Mouse (Mus musculus): ENCODE results near the gene Mier2. TPM values are rescaled to one million over a fixed set of nuclear protein-coding genes. Genes with fewer than 3 reads are reported as not detected.
A peak's percentile ranks its signal among the peaks of the same experiment; 100 is the strongest.

The Mier2 gene
- polyA plus RNA-seq, 1 experiment from 2014 or later = 39.4 TPM

DNA sequence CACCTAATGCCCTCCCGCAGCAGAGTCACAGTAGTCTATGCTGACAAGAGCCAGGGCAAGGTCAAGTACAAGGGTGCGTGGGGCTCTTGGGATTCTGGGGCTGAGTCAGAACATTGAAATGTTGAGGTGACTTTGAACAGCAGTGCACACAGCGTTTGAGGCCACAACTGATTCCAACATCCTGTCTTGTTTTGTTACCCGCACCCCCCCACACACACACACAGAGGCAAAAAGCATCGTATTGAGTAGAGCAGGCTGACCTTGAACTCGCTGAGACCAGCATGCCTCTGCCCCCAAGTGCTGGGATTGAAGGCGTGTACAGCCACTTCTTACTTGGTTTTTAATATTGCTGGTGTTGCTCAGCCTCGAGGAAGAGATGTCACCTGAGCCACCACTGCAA is 19.4 kb upstream of the Mier2 start:
- Histone ChIP-seq H3K9ac (replicated peaks; ENCODE audit: low read length) (no peak overlapping the region), H3K9me3 (replicated peaks; ENCODE audit: control insufficient read depth, low read length) (no peaks in the 10 kb centered on the region), H3K4me3 (ENCODE audit: low read depth, low read length) (no peak overlapping the region), H3K4me2 (ENCODE audit: low read depth, low read length) (no peak overlapping the region), H3K27ac (replicated peaks; ENCODE audit: low read depth, low read length) (no peak overlapping the region), H3K27me3 (ENCODE audit: control insufficient read depth, insufficient read depth, low read length) (no peaks in the 10 kb centered on the region), H3K36me3 (replicated peaks; ENCODE audit: control insufficient read depth, insufficient read depth, low read depth, low read length) (no peaks in the 10 kb centered on the region), H3K4me1 (ENCODE audit: control insufficient read depth, insufficient read depth, low read length) (no peaks in the 10 kb centered on the region)
- DNase-seq (ENCODE audit: low spot score) (no peak), ATAC-seq (replicated peaks; ENCODE audit: insufficient number of reproducible peaks, low FRiP score, low TSS enrichment, low read depth) (no peak)
- WGBS = 81% methylated on average over 8 of the region's 8 CpGs

GRCm38 (mm10) chr10:79573611-79574010 is 18.6 kb upstream of the Mier2 start:
- DNase-seq (ENCODE audit: low spot score) (no peak), ATAC-seq (replicated peaks; ENCODE audit: insufficient number of reproducible peaks, low FRiP score, low TSS enrichment, low read depth) (no peak)
- H3K4me3 ChIP-seq (ENCODE audit: low read depth, low read length) = no peak overlapping the region
- H3K36me3 ChIP-seq (replicated peaks; ENCODE audit: control insufficient read depth, insufficient read depth, low read depth, low read length) = no peaks in the 10 kb centered on the region
- H3K4me1 ChIP-seq (ENCODE audit: control insufficient read depth, insufficient read depth, low read length) = no peaks in the 10 kb centered on the region
- H3K9ac ChIP-seq (replicated peaks; ENCODE audit: low read length) = no peak overlapping the region
- H3K27ac ChIP-seq (replicated peaks; ENCODE audit: low read depth, low read length) = no peak overlapping the region
- no peak overlapping the region for H3K4me2 ChIP-seq (ENCODE audit: low read depth, low read length)
- H3K9me3 ChIP-seq (replicated peaks; ENCODE audit: control insufficient read depth, low read length) = no peaks in the 10 kb centered on the region
- no peaks in the 10 kb centered on the region for H3K27me3 ChIP-seq (ENCODE audit: control insufficient read depth, insufficient read depth, low read length)
- WGBS = 89% methylated on average over 6 of the region's 6 CpGs

DNA sequence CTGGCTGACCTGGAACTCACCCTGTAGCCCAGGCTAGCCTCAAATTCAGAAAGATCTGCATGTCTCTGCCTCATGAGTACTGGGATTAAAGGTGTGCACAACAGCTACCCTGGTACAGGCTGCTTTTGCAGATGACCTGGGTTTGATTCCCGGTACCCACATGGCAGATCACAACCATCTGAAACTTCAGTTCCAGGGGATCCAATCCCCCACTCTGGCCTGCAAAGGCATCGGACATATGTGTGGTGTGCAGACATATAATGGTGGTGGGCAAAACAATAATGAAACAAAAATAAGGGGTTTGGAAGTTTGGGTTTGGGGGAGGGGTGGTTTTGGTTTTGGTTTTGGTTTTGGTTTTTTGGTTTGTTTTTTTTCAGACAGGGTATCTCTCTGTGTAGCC is 16.3 kb upstream of the Mier2 start:
- WGBS = 93% methylated on average over 2 of the region's 2 CpGs
- Histone ChIP-seq H3K27me3 (ENCODE audit: control insufficient read depth, insufficient read depth, low read length) (no peaks in the 10 kb centered on the region), H3K9me3 (replicated peaks; ENCODE audit: control insufficient read depth, low read length) (no peaks in the 10 kb centered on the region), H3K36me3 (replicated peaks; ENCODE audit: control insufficient read depth, insufficient read depth, low read depth, low read length) (no peaks in the 10 kb centered on the region), H3K4me1 (ENCODE audit: control insufficient read depth, insufficient read depth, low read length) (no peaks in the 10 kb centered on the region), H3K4me2 (ENCODE audit: low read depth, low read length) (no peak overlapping the region), H3K27ac (replicated peaks; ENCODE audit: low read depth, low read length) (no peak overlapping the region), H3K9ac (replicated peaks; ENCODE audit: low read length) (no peak overlapping the region), H3K4me3 (ENCODE audit: low read depth, low read length) (no peak overlapping the region)
- DNase-seq (ENCODE audit: low spot score) = no peak
- no peak for ATAC-seq (replicated peaks; ENCODE audit: insufficient number of reproducible peaks, low FRiP score, low TSS enrichment, low read depth)

DNA sequence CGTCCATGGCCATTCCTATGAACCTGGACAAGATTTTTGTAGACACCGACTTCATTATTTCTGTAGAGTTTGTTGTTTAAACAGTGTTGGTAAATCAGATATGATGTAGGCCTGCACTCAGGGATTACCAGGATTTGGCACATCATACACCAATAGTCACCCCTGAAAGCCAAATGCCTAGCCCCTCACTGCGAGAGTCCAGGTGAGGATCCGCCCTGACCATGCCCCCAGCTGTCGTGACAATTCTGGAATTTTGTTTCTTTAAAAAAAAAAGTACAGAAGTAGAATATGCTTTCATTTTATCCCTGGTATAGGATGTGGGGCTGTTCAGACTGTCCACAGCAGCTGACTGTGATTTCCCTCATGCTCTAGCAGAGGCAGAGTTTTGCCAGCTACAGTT is 14.9 kb upstream of the Mier2 start:
- no peak overlapping the region for H3K4me2 ChIP-seq (ENCODE audit: low read depth, low read length)
- no peaks in the 10 kb centered on the region for H3K4me1 ChIP-seq (ENCODE audit: control insufficient read depth, insufficient read depth, low read length)
- no peaks in the 10 kb centered on the region for H3K27me3 ChIP-seq (ENCODE audit: control insufficient read depth, insufficient read depth, low read length)
- no peak for ATAC-seq (replicated peaks; ENCODE audit: insufficient number of reproducible peaks, low FRiP score, low TSS enrichment, low read depth)
- no peak for DNase-seq (ENCODE audit: low spot score)
- WGBS = 86% methylated on average over 5 of the region's 5 CpGs
- no peaks in the 10 kb centered on the region for H3K9me3 ChIP-seq (replicated peaks; ENCODE audit: control insufficient read depth, low read length)
- no peak overlapping the region for H3K4me3 ChIP-seq (ENCODE audit: low read depth, low read length)
- no peak overlapping the region for H3K27ac ChIP-seq (replicated peaks; ENCODE audit: low read depth, low read length)
- H3K36me3 ChIP-seq (replicated peaks; ENCODE audit: control insufficient read depth, insufficient read depth, low read depth, low read length) = no peaks in the 10 kb centered on the region
- no peak overlapping the region for H3K9ac ChIP-seq (replicated peaks; ENCODE audit: low read length)

GRCm38 (mm10) chr10:79559716-79560115 is 4.7 kb upstream of the Mier2 start:
- Histone ChIP-seq H3K36me3 (replicated peaks; ENCODE audit: control insufficient read depth, insufficient read depth, low read depth, low read length) (no peaks in the 10 kb centered on the region), H3K27ac (replicated peaks; ENCODE audit: low read depth, low read length) (no peak overlapping the region), H3K9me3 (replicated peaks; ENCODE audit: control insufficient read depth, low read length) (no peaks in the 10 kb centered on the region), H3K4me3 (ENCODE audit: low read depth, low read length) (no peak overlapping the region), H3K4me1 (ENCODE audit: control insufficient read depth, insufficient read depth, low read length) (no peaks in the 10 kb centered on the region), H3K27me3 (ENCODE audit: control insufficient read depth, insufficient read depth, low read length) (no peaks in the 10 kb centered on the region), H3K4me2 (ENCODE audit: low read depth, low read length) (no peak overlapping the region), H3K9ac (replicated peaks; ENCODE audit: low read length) (no peak overlapping the region)
- 81% methylated on average over 2 of the region's 2 CpGs for WGBS
- DNase-seq (ENCODE audit: low spot score) (no peak), ATAC-seq (replicated peaks; ENCODE audit: insufficient number of reproducible peaks, low FRiP score, low TSS enrichment, low read depth) (no peak)

DNA sequence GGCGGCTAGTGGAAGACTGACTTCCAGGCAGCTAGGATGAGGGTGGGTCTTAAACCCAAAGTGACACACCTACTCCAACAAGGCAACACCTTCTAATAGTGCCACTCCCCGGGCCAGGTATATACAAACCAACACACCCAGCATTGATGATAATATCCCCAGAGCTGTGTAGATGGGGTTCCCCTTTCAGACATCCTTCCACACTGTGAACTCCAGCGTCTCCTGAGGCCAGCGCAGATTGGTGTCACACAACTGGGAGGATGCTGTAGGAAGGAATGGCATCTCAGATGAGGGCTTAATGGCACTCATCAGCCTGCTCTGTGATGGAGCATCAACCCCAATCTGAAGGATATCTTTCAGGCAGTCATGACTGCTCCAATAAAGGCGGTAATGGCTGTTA is 2.5 kb upstream of the Mier2 start:
- Histone ChIP-seq H3K36me3 (replicated peaks; ENCODE audit: control insufficient read depth, insufficient read depth, low read depth, low read length) (no peaks in the 10 kb centered on the region), H3K4me1 (ENCODE audit: control insufficient read depth, insufficient read depth, low read length) (no peaks in the 10 kb centered on the region), H3K27me3 (ENCODE audit: control insufficient read depth, insufficient read depth, low read length) (no peaks in the 10 kb centered on the region), H3K4me3 (ENCODE audit: low read depth, low read length) (no peak overlapping the region), H3K27ac (replicated peaks; ENCODE audit: low read depth, low read length) (no peak overlapping the region), H3K9me3 (replicated peaks; ENCODE audit: control insufficient read depth, low read length) (no peaks in the 10 kb centered on the region), H3K9ac (replicated peaks; ENCODE audit: low read length) (no peak overlapping the region), H3K4me2 (ENCODE audit: low read depth, low read length) (no peak overlapping the region)
- DNase-seq (ENCODE audit: low spot score) (no peak), ATAC-seq (replicated peaks; ENCODE audit: insufficient number of reproducible peaks, low FRiP score, low TSS enrichment, low read depth) (no peak)
- 93% methylated on average over 5 of the region's 5 CpGs for WGBS

- Histone ChIP-seq H3K4me2 (ENCODE audit: low read depth, low read length) (no peak overlapping the region), H3K4me1 (ENCODE audit: control insufficient read depth, insufficient read depth, low read length) (no peaks in the 10 kb centered on the region), H3K9me3 (replicated peaks; ENCODE audit: control insufficient read depth, low read length) (no peaks in the 10 kb centered on the region), H3K27ac (replicated peaks; ENCODE audit: low read depth, low read length) (no peak overlapping the region), H3K36me3 (replicated peaks; ENCODE audit: control insufficient read depth, insufficient read depth, low read depth, low read length) (no peaks in the 10 kb centered on the region), H3K9ac (replicated peaks; ENCODE audit: low read length) (no peak overlapping the region), H3K27me3 (ENCODE audit: control insufficient read depth, insufficient read depth, low read length) (no peaks in the 10 kb centered on the region), H3K4me3 (ENCODE audit: low read depth, low read length) (no peak overlapping the region)
- ATAC-seq (replicated peaks; ENCODE audit: insufficient number of reproducible peaks, low FRiP score, low TSS enrichment, low read depth) (no peak), DNase-seq (ENCODE audit: low spot score) (no peak)
- 96% methylated on average over 5 of the region's 5 CpGs for WGBS
Observed at GRCm38 (mm10) chr10:79556951-79557350, 2.0 kb upstream of the Mier2 start.

DNA sequence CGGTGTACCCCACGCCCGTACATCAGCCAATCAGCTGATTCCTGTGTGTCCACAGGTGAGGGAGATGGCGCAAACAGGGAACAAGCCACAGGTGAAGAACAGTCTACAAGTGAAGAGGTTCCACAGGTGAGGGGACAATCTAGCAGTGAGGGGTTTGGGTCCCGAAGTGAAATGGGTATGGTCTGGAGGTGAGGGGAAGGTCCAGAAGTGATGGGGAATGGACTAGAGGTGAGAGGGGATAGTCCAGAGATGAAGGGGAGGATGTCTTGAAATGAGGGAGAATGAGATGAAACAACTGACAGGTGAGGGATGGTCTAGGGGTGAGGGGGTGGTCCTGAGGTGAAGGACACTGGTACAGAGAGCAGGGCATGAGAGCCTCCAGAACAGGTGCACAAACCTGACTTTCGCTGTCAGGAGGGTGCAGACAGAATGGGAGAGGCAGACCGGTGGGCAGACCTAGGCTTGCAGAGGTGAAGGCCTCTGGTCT is 282 bp upstream of the Mier2 start:
- ATAC-seq (replicated peaks; ENCODE audit: insufficient number of reproducible peaks, low FRiP score, low TSS enrichment, low read depth) (no peak; the same call in none of the 2 replicates), DNase-seq (ENCODE audit: low spot score) (no peak)
- Histone ChIP-seq H3K9ac (replicated peaks; ENCODE audit: low read length) (peak overlapping the region; percentile 84), H3K36me3 (replicated peaks; ENCODE audit: control insufficient read depth, insufficient read depth, low read depth, low read length) (no peaks in the 10 kb centered on the region), H3K27me3 (ENCODE audit: control insufficient read depth, insufficient read depth, low read length) (no peaks in the 10 kb centered on the region), H3K9me3 (replicated peaks; ENCODE audit: control insufficient read depth, low read length) (no peaks in the 10 kb centered on the region), H3K4me2 (ENCODE audit: low read depth, low read length) (peak overlapping the region; percentile 72), H3K4me3 (ENCODE audit: low read depth, low read length) (peak overlapping the region; percentile 74), H3K27ac (replicated peaks; ENCODE audit: low read depth, low read length) (no peak overlapping the region), H3K4me1 (ENCODE audit: control insufficient read depth, insufficient read depth, low read length) (no peaks in the 10 kb centered on the region)
- WGBS = 24% methylated on average over 7 of the region's 7 CpGs
